7 mouse cellular contexts compared by ENCODE assay signal in genomic region chr9:121285341-121286324, GRCm38 (mm10). TPM values are rescaled to one million over a fixed set of nuclear protein-coding genes. Genes with fewer than 3 reads are reported as not detected.
DNase-seq lines count a peak whose midpoint lies in the region; ATAC-seq and TF ChIP-seq lines count a peak whose summit lies in the region.

No protein-coding gene starts in this region.

- 18% methylated on average over 29 of the region's 29 CpGs for WGBS in heart, embryonic 16.5 days

- no peaks in the 10 kb centered on the region for H3K27me3 ChIP-seq in heart, embryonic 16.5 days (ENCODE audit: control insufficient read depth, insufficient read depth, low read length)

- H3K4me2 ChIP-seq in heart, embryonic 16.5 days (ENCODE audit: low read depth, low read length), result peak overlapping the region; percentile 76

- H3K36me3 ChIP-seq in ES-E14 (ENCODE audit: control insufficient read depth, insufficient read depth, low read length, poor library complexity, severe bottlenecking), result no peaks in the 10 kb centered on the region
- H3K36me3 ChIP-seq in heart, embryonic 16.5 days (ENCODE audit: control insufficient read depth, insufficient read depth), result no peaks in the 10 kb centered on the region

- in situ Hi-C loops in ES-E14 (cut with MboI; ENCODE audit: low sequenced_read_pairs in 2 of 2, unreplicated experiment in 2 of 2), result no loop called here

- ATAC-seq in erythroblast, adult 5-6 weeks (replicated peaks; ENCODE audit: low FRiP score, poor library complexity, severe bottlenecking), result peak; percentile 90
- peak; percentile 66 for ATAC-seq in heart, embryonic 16.5 days (replicated peaks; ENCODE audit: extremely low read depth, insufficient read depth, low FRiP score)

- H3K4me3 ChIP-seq in ES-E14 (ENCODE audit: insufficient read depth in 1 of 2, low read depth in 1 of 2, low read length in 2 of 2, poor library complexity in 1 of 2, severe bottlenecking in 1 of 2), result peak overlapping the region; percentile 65 to 70
- peak overlapping the region; percentile 51 for H3K4me3 ChIP-seq in heart, embryonic 16.5 days (ENCODE audit: low read length)

- H3K9ac ChIP-seq in ES-E14 (ENCODE audit: insufficient read depth, low read depth, low read length, poor library complexity, severe bottlenecking), result peak overlapping the region; percentile 83
- H3K9ac ChIP-seq in heart, embryonic 16.5 days (ENCODE audit: low read length), result peak overlapping the region; percentile 70

- peaks cover 0 to 4% of the 10 kb centered on the region in 2 experiments; a peak in 1 of 4 replicates for H3K4me1 ChIP-seq in ES-E14 (ENCODE audit: control insufficient read depth in 2 of 2, insufficient read depth in 2 of 2, low read length in 2 of 2, poor library complexity in 1 of 2)
- H3K4me1 ChIP-seq in heart, embryonic 16.5 days (ENCODE audit: control insufficient read depth, insufficient read depth, low read length), result peaks cover 9% of the 10 kb centered on the region

- no peak overlapping the region for H3K27ac ChIP-seq in ES-E14 (ENCODE audit: insufficient read depth, low read depth, low read length, poor library complexity, severe bottlenecking)
- H3K27ac ChIP-seq in heart, embryonic 16.5 days (ENCODE audit: low read length), result peak overlapping the region; percentile 25; the same call in 1 of the 2 replicates

- H3K9me3 ChIP-seq in ES-E14 (ENCODE audit: control insufficient read depth, insufficient read depth, low read depth, low read length), result no peaks in the 10 kb centered on the region
- H3K9me3 ChIP-seq in heart, embryonic 16.5 days (replicated peaks; ENCODE audit: control insufficient read depth, low read length), result peaks cover 16% of the 10 kb centered on the region

- no peak for DNase-seq in ES-E14 (ENCODE audit: low read depth, low spot score)
- peak; percentile 58 for DNase-seq in adrenal gland, adult 8-10 months
- peak; percentile 88 for DNase-seq in kidney, postnatal 10 days
- peak; percentile 84 for DNase-seq in lung, postnatal 36 days
- DNase-seq in right cerebral cortex, adult 2 months (ENCODE audit: low spot score in 2 of 2), result peak; percentile 46 to 62

TF ChIP-seq in ES-E14, 5 proteins besides CTCF, POLR2A, EP300 and RAD21:
- TF ChIP-seq MAFK (IDR thresholded peaks at IDR 0.05; ENCODE audit: insufficient read depth, low read depth, low read length) (no peak), HCFC1 (IDR thresholded peaks at IDR 0.05; ENCODE audit: borderline replicate concordance, insufficient read depth, low read length) (no peak)

RNA-seq across cellular contexts. Expression of gene Ulk4, which starts 8.6 kb away (rescaled TPM):
- total RNA-seq in ES-E14 (2012; rRNA removed), result 25.7 and 31.5 TPM in 2 replicates
- 1 to 10 TPM; 1.7 to 4.8 (median 2.6) TPM for total RNA-seq in adrenal gland, adult 8-10 months (2022)
- not detected in 2 replicates for total RNA-seq in erythroblast, adult 5-6 weeks (2015; ENCODE audit: low replicate concordance)
- total RNA-seq in erythroblast, adult 5-6 weeks (2017; ENCODE audit: low replicate concordance), result 0.34 and 3.9 TPM in 2 replicates
- 86.4 and 105 TPM in 2 replicates for polyA plus RNA-seq in heart, embryonic 16.5 days (2015; fragmentation: Nextera tagmentation; extraction: Ambion mirVana)

RNA-seq across cellular contexts. Expression of gene Trak1, which starts 11.7 kb away (rescaled TPM):
- total RNA-seq in ES-E14 (2012; rRNA removed), result 18.9 and 42.6 TPM in 2 replicates
- total RNA-seq in adrenal gland, adult 8-10 months (2022), result 10 to 100 TPM; 59.3 to 80.6 (median 74.3) TPM
- total RNA-seq in erythroblast, adult 5-6 weeks (2015; ENCODE audit: low replicate concordance), result 5.0 and 36.9 TPM in 2 replicates
- total RNA-seq in erythroblast, adult 5-6 weeks (2017; ENCODE audit: low replicate concordance), result 3.0 and 6.7 TPM in 2 replicates
- polyA plus RNA-seq in heart, embryonic 16.5 days (2015; fragmentation: Nextera tagmentation; extraction: Ambion mirVana), result 42.4 and 48.9 TPM in 2 replicates
